12 mouse cellular contexts compared by ENCODE assay signal in genomic region chr7:93123936-93124335, GRCm38 (mm10). TPM values are rescaled to one million over a fixed set of nuclear protein-coding genes. Genes with fewer than 3 reads are reported as not detected.
DNase-seq lines count a peak whose midpoint lies in the region; ATAC-seq and TF ChIP-seq lines count a peak whose summit lies in the region.
"Had no signal": no experiment of that assay in that cellular context is flagged by ENCODE, and none has a peak within 500 bp of the region (broad histone marks: within the 10 kb centered on the region; RNA-seq: fewer than 3 reads in every experiment).

No protein-coding gene starts in this region.

- no peaks in the 10 kb centered on the region for H3K36me3 ChIP-seq in forebrain, postnatal 0 days (ENCODE audit: insufficient read depth)
- no peaks in the 10 kb centered on the region for H3K36me3 ChIP-seq in forebrain, embryonic 10.5 days (replicated peaks)
- no peaks in the 10 kb centered on the region for H3K36me3 ChIP-seq in lung, embryonic 14.5 days (ENCODE audit: insufficient read depth)
- H3K36me3 ChIP-seq: heart, embryonic 10.5 days had no signal

- no peak overlapping the region for H3K4me2 ChIP-seq in forebrain, postnatal 0 days (ENCODE audit: low read depth)
- no peak overlapping the region for H3K4me2 ChIP-seq in lung, embryonic 14.5 days

- 0 out of 2 replicates have a peak, but pooled peaks cover 3% of the 10 kb centered on the region for H3K9me3 ChIP-seq in forebrain, postnatal 0 days (ENCODE audit: low read length)
- H3K9me3 ChIP-seq in forebrain, embryonic 10.5 days, result no peaks in the 10 kb centered on the region
- no peaks in the 10 kb centered on the region for H3K9me3 ChIP-seq in lung, embryonic 14.5 days (ENCODE audit: low read depth, low read length)
- H3K9me3 ChIP-seq: heart, embryonic 10.5 days had no signal

- H3K9ac ChIP-seq in forebrain, postnatal 0 days, result no peak overlapping the region
- no peak overlapping the region for H3K9ac ChIP-seq in lung, embryonic 14.5 days

- peak; percentile 46 for DNase-seq in forebrain, postnatal 0 days
- no peak for DNase-seq in forebrain, embryonic 10.5 days (ENCODE audit: extremely low spot score, low spot score)
- no peak for DNase-seq in lung, embryonic 14.5 days
- DNase-seq in lung, adult 18-20 months, result no peak
- peak; percentile 29 for DNase-seq in cerebellum, adult 11 months
- no peak for DNase-seq in natural killer cell, adult 2 months (ENCODE audit: low spot score in 2 of 2)
- no peak for DNase-seq in frontal cortex, postnatal 14 days (ENCODE audit: low spot score in 2 of 2)
- DNase-seq: lung, postnatal 36 days had no signal

- H3K27ac ChIP-seq in forebrain, postnatal 0 days (ENCODE audit: low read depth, low read length), result no peak overlapping the region
- H3K27ac ChIP-seq in forebrain, embryonic 10.5 days, result no peak overlapping the region
- H3K27ac ChIP-seq in lung, embryonic 14.5 days (ENCODE audit: low read depth), result no peak overlapping the region
- H3K27ac ChIP-seq: heart, embryonic 10.5 days had no signal

- H3K4me3 ChIP-seq in forebrain, postnatal 0 days (ENCODE audit: low read depth, low read length), result no peak overlapping the region
- H3K4me3 ChIP-seq in forebrain, embryonic 10.5 days, result no peak overlapping the region
- no peak overlapping the region for H3K4me3 ChIP-seq in lung, embryonic 14.5 days (ENCODE audit: low read depth, low read length)
- H3K4me3 ChIP-seq: heart, embryonic 10.5 days; myocyte had no signal

- TF ChIP-seq CTCF in forebrain, postnatal 0 days (IDR thresholded peaks at IDR 0.05; ENCODE audit: low read depth), result peak; percentile 63
- TF ChIP-seq CTCF in lung, embryonic 14.5 days (IDR thresholded peaks at IDR 0.05; ENCODE audit: low read depth), result 0 out of 2 replicates have a peak, but pooled peaks have one; percentile 1

- WGBS in forebrain, postnatal 0 days, result 78% methylated on average over 1 of the region's 1 CpGs
- 83% methylated on average over 1 of the region's 1 CpGs for WGBS in forebrain, embryonic 10.5 days
- 61% methylated on average over 1 of the region's 1 CpGs for WGBS in lung, embryonic 14.5 days

- peak; percentile 43; the same call in 1 of the 2 replicates for ATAC-seq in forebrain, postnatal 0 days
- no peak for ATAC-seq in lung, embryonic 14.5 days (ENCODE audit: insufficient read depth)
- ATAC-seq in hematopoietic stem cell, adult 5-6 weeks (replicated peaks in 1 of 2; ENCODE audit: insufficient read depth in 1 of 2, low FRiP score in 2 of 2, low TSS enrichment in 1 of 2, low read depth in 1 of 2, poor library complexity in 2 of 2, severe bottlenecking in 2 of 2), result peak; percentile 93
- ATAC-seq: inflammation-experienced regulatory T-cells, adult 6 months had no signal

- no peaks in the 10 kb centered on the region for H3K27me3 ChIP-seq in forebrain, postnatal 0 days (ENCODE audit: insufficient read depth, low read length)
- H3K27me3 ChIP-seq in forebrain, embryonic 10.5 days (ENCODE audit: poor library complexity, severe bottlenecking), result no peaks in the 10 kb centered on the region
- H3K27me3 ChIP-seq in lung, embryonic 14.5 days (ENCODE audit: insufficient read depth, low read length), result no peaks in the 10 kb centered on the region

- no peaks in the 10 kb centered on the region for H3K4me1 ChIP-seq in forebrain, postnatal 0 days (ENCODE audit: insufficient read depth)
- H3K4me1 ChIP-seq in forebrain, embryonic 10.5 days, result no peaks in the 10 kb centered on the region
- H3K4me1 ChIP-seq in lung, embryonic 14.5 days (ENCODE audit: insufficient read depth), result no peaks in the 10 kb centered on the region
- H3K4me1 ChIP-seq: heart, embryonic 10.5 days had no signal

RNA-seq across cellular contexts. Expression of gene Fam181b, which starts 44.3 kb away (rescaled TPM):
- 40.0 and 42.6 TPM in 2 replicates for total RNA-seq in forebrain, postnatal 0 days (2014; rRNA removed)
- 37.2 and 37.5 TPM in 2 replicates for polyA plus RNA-seq in forebrain, postnatal 0 days (2015; fragmentation: Nextera tagmentation; extraction: Ambion mirVana)
- polyA plus RNA-seq in forebrain, embryonic 10.5 days (2016; fragmentation: Nextera tagmentation; extraction: Ambion mirVana), result 33.3 and 34.6 TPM in 2 replicates
- polyA plus RNA-seq in lung, embryonic 14.5 days (2014; fragmentation: Nextera tagmentation; extraction: Ambion mirVana), result 4.3 and 4.4 TPM in 2 replicates
- 1.0 and 1.6 TPM in 2 replicates for total RNA-seq in hematopoietic stem cell, adult 5-6 weeks (2017)
- polyA plus RNA-seq: inflammation-experienced regulatory T-cells, adult 6 months had no signal

Comparison
In these comparisons a context has a peak if more than half of its experiments do, and no peak if none do; other contexts are left out.
1. DNase-seq: peak in forebrain, postnatal 0 days (single experiment) and cerebellum, adult 11 months (single experiment); none in forebrain, embryonic 10.5 days (single experiment), lung, embryonic 14.5 days (single experiment), lung, adult 18-20 months (0 of 2), natural killer cell, adult 2 months (0 of 2) and frontal cortex, postnatal 14 days (0 of 2).